Mouse (Mus musculus) liver, embryonic 16.5 days (tissue): ENCODE data around the gene Nrg3. TPM values are rescaled to one million over a fixed set of nuclear protein-coding genes. Genes with fewer than 3 reads are reported as not detected.

ENCODE experiments used
- ATAC-seq: fragments of 200-750 bp; cut with Nextera tagmentation; 2 replicates; pipeline ENCODE4 v1.8.0; 2017; ENCODE audit warnings: low read depth, mild to moderate bottlenecking, moderate number of reproducible peaks, moderate library complexity
- H3K27ac ChIP-seq: fragments of 300-500 bp; sonication (generic); 2 replicates; pipeline ENCODE4 v1.5.1; 2014; ENCODE audit warnings: mild to moderate bottlenecking, low read length
- H3K27me3 ChIP-seq: fragments of 300-500 bp; sonication (generic); 2 replicates; pipeline ENCODE4 v1.6.1; 2014; ENCODE audit warnings: low read depth, low read length, mixed read lengths; ENCODE audit not compliant: control insufficient read depth, insufficient read depth
- H3K36me3 ChIP-seq: fragments of 300-500 bp; sonication (generic); 2 replicates; pipeline ENCODE4 v1.6.1; 2014; ENCODE audit warnings: mild to moderate bottlenecking; ENCODE audit not compliant: control insufficient read depth, insufficient read depth
- H3K4me1 ChIP-seq: fragments of 300-500 bp; sonication (generic); 2 replicates; pipeline ENCODE4 v1.6.1; 2014; ENCODE audit warnings: low read depth, low read length, mixed read lengths; ENCODE audit not compliant: control insufficient read depth
- H3K4me2 ChIP-seq: fragments of 300-500 bp; sonication (generic); 2 replicates; pipeline ENCODE4 v1.6.1; 2014; ENCODE audit warnings: low read depth, low read length, mixed read lengths
- H3K4me3 ChIP-seq: fragments of 300-500 bp; sonication (generic); 2 replicates; pipeline ENCODE4 v1.5.1; 2014; ENCODE audit warnings: low read depth, mild to moderate bottlenecking, low read length
- H3K9ac ChIP-seq: fragments of 300-500 bp; sonication (generic); 2 replicates; pipeline ENCODE4 v1.6.1; 2014; ENCODE audit warnings: low read depth, low read length
- H3K9me3 ChIP-seq: fragments of 300-500 bp; sonication (generic); replicated peaks from 2 replicates; pipeline ENCODE4 v1.6.1; 2016; ENCODE audit warnings: low read length; ENCODE audit not compliant: control insufficient read depth
- WGBS: fragments of 180-500 bp; shearing (Covaris S2); extraction: QIAGEN DNeasy Blood & Tissue Kit; methylation state at CpG from one replicate; pipeline ENCODE4 v1.1.7; 2014; ENCODE audit not compliant: insufficient replicate concordance; 5-methylcytosine and 5-hydroxymethylcytosine counted together
- polyA plus RNA-seq: library from polyadenylated mRNA; unstranded; fragments of >200 nt; fragmentation: Nextera tagmentation; extraction: Ambion mirVana; gene quantifications from 2 replicates; pipeline ENCODE4 v1.2.1, GENCODE M21; 2015

Gene Nrg3
- polyA plus RNA-seq, 1 experiment from 2014 or later: not detected

DNA sequence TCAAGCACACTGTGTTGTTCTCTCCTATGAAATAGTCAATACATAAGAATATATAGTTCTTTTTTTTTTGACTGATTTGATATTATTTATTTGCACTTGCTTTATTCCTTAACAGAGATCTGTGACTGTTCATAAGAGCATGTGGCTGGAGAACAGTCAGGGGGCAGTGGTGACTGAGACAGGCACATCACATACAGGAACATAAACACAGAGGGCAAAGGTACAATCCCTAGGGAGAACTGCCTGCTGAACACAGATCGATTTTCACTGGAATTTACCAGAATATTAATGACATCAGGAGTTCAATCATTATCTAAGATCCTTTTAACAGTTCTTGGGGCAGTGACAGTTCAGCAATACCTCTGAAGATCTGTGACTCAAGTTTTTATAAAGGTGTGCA lies 812.9 kb downstream of the Nrg3 start:
- peak; percentile 39; the same call in 1 of the 2 replicates for ATAC-seq
- H3K9me3 ChIP-seq: no peaks in the 10 kb centered on the region
- WGBS: 31% methylated on average over 1 of the region's 1 CpGs
- no peaks in the 10 kb centered on the region for H3K27me3 ChIP-seq
- no peak overlapping the region for H3K9ac ChIP-seq
- H3K4me2 ChIP-seq: no peak overlapping the region
- no peaks in the 10 kb centered on the region for H3K36me3 ChIP-seq
- H3K4me1 ChIP-seq: no peaks in the 10 kb centered on the region
- H3K4me3 ChIP-seq: no peak overlapping the region
- no peak overlapping the region for H3K27ac ChIP-seq

DNA sequence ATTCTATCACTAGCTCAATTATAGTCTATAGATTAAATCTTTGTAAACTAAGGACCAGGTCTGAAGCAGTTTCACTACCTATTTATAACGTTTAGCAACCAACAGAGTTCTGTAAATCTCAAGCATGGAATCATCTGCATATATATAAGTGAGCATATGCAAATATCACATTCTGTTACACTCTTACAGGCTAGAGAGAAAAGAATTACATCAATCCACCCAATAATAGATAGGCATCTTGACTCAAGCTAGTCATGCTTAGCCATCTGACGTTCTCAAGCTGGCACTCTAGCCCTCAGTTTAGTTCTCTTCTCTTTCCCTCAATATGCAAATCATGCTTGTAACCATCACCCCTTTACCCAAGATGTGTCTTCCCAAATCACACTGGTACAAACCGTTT lies 835.8 kb downstream of the Nrg3 start:
- Histone ChIP-seq H3K9ac (no peak overlapping the region), H3K9me3 (no peaks in the 10 kb centered on the region), H3K27ac (no peak overlapping the region), H3K4me1 (no peaks in the 10 kb centered on the region), H3K36me3 (no peaks in the 10 kb centered on the region), H3K27me3 (no peaks in the 10 kb centered on the region), H3K4me3 (no peak overlapping the region), H3K4me2 (no peak overlapping the region)
- 51% methylated on average over 3 of the region's 3 CpGs for WGBS
- no peak for ATAC-seq

- no peak overlapping the region for H3K4me3 ChIP-seq
- no peaks in the 10 kb centered on the region for H3K4me1 ChIP-seq
- no peak overlapping the region for H3K9ac ChIP-seq
- H3K4me2 ChIP-seq: no peak overlapping the region
- no peak for ATAC-seq
- WGBS: 55% methylated on average over 3 of the region's 3 CpGs
- H3K9me3 ChIP-seq: no peaks in the 10 kb centered on the region
- no peak overlapping the region for H3K27ac ChIP-seq
- no peaks in the 10 kb centered on the region for H3K27me3 ChIP-seq
- H3K36me3 ChIP-seq: no peaks in the 10 kb centered on the region
Measured at GRCm38 (mm10) chr14:38630114-38630513, 842.8 kb downstream of the Nrg3 start.

DNA sequence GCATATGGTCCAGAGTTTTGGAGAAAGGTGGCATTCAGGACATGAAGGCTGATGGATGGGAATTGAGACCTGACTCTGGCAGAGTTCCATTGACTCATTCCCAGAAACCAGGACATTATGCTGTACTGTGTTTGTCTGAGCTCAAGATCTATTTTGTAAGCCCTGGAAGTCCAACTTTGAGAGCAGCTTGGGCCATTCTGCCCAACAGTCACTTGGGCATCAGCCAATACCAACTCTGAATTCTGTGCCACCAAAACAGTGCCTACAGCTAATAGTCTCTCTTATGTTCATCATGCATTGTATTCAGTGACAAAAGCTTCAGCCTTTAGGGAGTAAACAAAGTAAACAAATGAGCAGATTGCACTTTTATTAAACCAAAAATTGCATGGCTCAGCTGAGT lies 843.2 kb downstream of the Nrg3 start:
- H3K4me3 ChIP-seq: no peak overlapping the region
- H3K36me3 ChIP-seq: no peaks in the 10 kb centered on the region
- no peak overlapping the region for H3K9ac ChIP-seq
- ATAC-seq: no peak
- no peak overlapping the region for H3K4me2 ChIP-seq
- no peaks in the 10 kb centered on the region for H3K27me3 ChIP-seq
- H3K27ac ChIP-seq: no peak overlapping the region
- H3K4me1 ChIP-seq: no peaks in the 10 kb centered on the region
- no peaks in the 10 kb centered on the region for H3K9me3 ChIP-seq

DNA sequence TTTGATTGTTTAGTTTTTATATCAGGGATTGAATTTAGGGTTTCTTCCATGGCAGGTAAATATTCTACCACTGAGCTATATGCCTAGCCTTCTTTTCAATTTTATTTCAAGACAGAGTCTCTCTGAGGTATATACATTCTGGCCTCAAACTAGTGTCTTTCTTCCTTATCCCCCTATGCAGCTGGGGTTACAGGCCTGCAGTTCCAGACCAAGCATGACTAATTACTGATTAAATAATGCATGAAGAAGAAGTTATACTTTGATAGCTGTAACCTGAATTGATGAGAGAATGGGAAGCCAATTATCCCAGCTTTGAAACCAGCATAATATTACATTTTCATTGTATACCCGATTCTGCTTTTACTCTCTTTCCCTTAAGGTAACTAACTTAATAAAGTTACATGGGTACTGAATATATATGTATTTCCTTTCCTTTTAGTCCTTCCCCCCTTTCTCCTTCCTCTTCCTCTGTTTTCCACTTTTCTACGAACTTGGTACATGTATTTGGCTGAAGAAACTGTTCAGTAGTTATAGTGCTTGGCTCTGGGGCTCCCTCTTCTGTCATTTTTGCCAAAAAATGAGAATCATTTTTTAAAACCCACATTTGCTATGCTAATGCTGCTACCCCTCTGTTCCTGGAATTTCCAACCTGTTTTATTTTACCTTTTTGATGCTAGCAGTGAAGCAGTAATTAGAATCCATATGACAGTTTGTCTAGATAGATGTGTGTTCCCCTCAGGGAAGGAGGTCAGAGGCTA lies 843.8 kb downstream of the Nrg3 start:
- Histone ChIP-seq H3K9ac (no peak overlapping the region), H3K4me2 (no peak overlapping the region), H3K27ac (no peak overlapping the region), H3K4me1 (no peaks in the 10 kb centered on the region), H3K27me3 (no peaks in the 10 kb centered on the region), H3K9me3 (no peaks in the 10 kb centered on the region), H3K4me3 (no peak overlapping the region), H3K36me3 (no peaks in the 10 kb centered on the region)
- no peak for ATAC-seq
- 37% methylated on average over 2 of the region's 2 CpGs for WGBS

- no peak overlapping the region for H3K4me2 ChIP-seq
- no peak overlapping the region for H3K4me3 ChIP-seq
- no peaks in the 10 kb centered on the region for H3K27me3 ChIP-seq
- no peaks in the 10 kb centered on the region for H3K9me3 ChIP-seq
- H3K9ac ChIP-seq: no peak overlapping the region
- H3K27ac ChIP-seq: no peak overlapping the region
- H3K4me1 ChIP-seq: no peaks in the 10 kb centered on the region
- H3K36me3 ChIP-seq: no peaks in the 10 kb centered on the region
- ATAC-seq: no peak
Measured at GRCm38 (mm10) chr14:38616969-38617368, 855.9 kb downstream of the Nrg3 start.

- ATAC-seq: no peak
- Histone ChIP-seq H3K27ac (no peak overlapping the region), H3K4me1 (no peaks in the 10 kb centered on the region), H3K4me2 (no peak overlapping the region), H3K9ac (no peak overlapping the region), H3K27me3 (no peaks in the 10 kb centered on the region), H3K4me3 (no peak overlapping the region), H3K9me3 (no peaks in the 10 kb centered on the region), H3K36me3 (no peaks in the 10 kb centered on the region)
Measured at GRCm38 (mm10) chr14:38597735-38598134, 875.2 kb downstream of the Nrg3 start.

GRCm38 (mm10) chr14:38594297-38594696 lies 878.6 kb downstream of the Nrg3 start:
- WGBS: 50% methylated on average over 1 of the region's 1 CpGs

GRCm38 (mm10) chr14:38576796-38577195 lies 896.1 kb downstream of the Nrg3 start:
- H3K27me3 ChIP-seq: no peaks in the 10 kb centered on the region
- H3K9me3 ChIP-seq: no peaks in the 10 kb centered on the region
- no peak overlapping the region for H3K4me3 ChIP-seq
- H3K4me1 ChIP-seq: no peaks in the 10 kb centered on the region
- no peaks in the 10 kb centered on the region for H3K36me3 ChIP-seq
- H3K9ac ChIP-seq: no peak overlapping the region
- no peak overlapping the region for H3K27ac ChIP-seq
- 46% methylated on average over 3 of the region's 3 CpGs for WGBS
- no peak overlapping the region for H3K4me2 ChIP-seq
- no peak for ATAC-seq

More at GRCm38 (mm10) chr14:38594297-38594696, 878.6 kb downstream of the Nrg3 start:
- Histone ChIP-seq H3K4me3 (no peak overlapping the region), H3K36me3 (no peaks in the 10 kb centered on the region), H3K9ac (no peak overlapping the region), H3K27ac (no peak overlapping the region), H3K4me2 (no peak overlapping the region), H3K4me1 (no peaks in the 10 kb centered on the region), H3K9me3 (no peaks in the 10 kb centered on the region), H3K27me3 (no peaks in the 10 kb centered on the region)
- ATAC-seq: no peak
